In the genomic region with DNA sequence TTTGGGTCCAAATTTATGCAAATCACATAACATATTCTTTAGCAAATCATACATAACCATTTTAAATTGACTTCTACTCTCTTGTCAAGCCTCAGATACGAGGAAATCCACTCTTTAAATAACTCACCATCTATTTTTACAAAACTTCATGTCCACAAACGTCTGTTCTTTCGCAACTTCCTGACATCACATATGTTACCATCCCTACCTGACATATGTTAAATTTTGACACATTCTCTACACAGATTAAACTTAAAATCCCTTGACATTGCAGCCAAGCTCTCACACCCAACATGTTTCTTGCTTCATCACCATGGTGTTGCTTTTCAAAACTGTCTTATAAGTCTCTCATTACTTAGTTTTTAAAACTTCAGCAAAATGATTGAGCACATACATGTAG, we compare ENCODE assay signal across 21 mouse cellular contexts.
DNase-seq lines count a peak whose midpoint lies in the region; ATAC-seq and TF ChIP-seq lines count a peak whose summit lies in the region.
"Had no signal": no experiment of that assay in that cellular context is flagged by ENCODE, and none has a peak within 500 bp of the region (broad histone marks: within the 10 kb centered on the region; RNA-seq: fewer than 3 reads in every experiment).

No protein-coding gene starts in this region.

- no peak overlapping the region for H3K9ac ChIP-seq in forebrain, embryonic 16.5 days (replicated peaks; ENCODE audit: low read depth, low read length)
- no peak overlapping the region for H3K9ac ChIP-seq in forebrain, embryonic 12.5 days
- H3K9ac ChIP-seq: embryonic facial prominence, embryonic 13.5 days; embryonic facial prominence, embryonic 15.5 days had no signal

- no peak for DNase-seq in frontal cortex, postnatal 10 days (ENCODE audit: low spot score in 2 of 2)
- DNase-seq in brain, embryonic 14.5 days (ENCODE audit: low read depth): peak; percentile 2
- DNase-seq in telencephalon, adult 2 months (ENCODE audit: low read depth, low spot score): peak; percentile 31
- DNase-seq in urinary bladder, postnatal 10 days (ENCODE audit: low spot score): no peak
- DNase-seq in right cerebral cortex, postnatal 14 days: no peak
- DNase-seq: adrenal gland, adult 2 months; adrenal gland, postnatal 10 days; adrenal gland, postnatal 25 days; cerebellum, adult 11-12 months; cerebellum, adult 2 months; cerebellum, adult 9-10 months; cerebellum, postnatal 10 days; cerebellum, postnatal 25 days; embryo, embryonic 11 days; gastrocnemius, adult 2 months had no signal

- no peak overlapping the region for H3K4me3 ChIP-seq in forebrain, embryonic 16.5 days (replicated peaks; ENCODE audit: low read length)
- no peak overlapping the region for H3K4me3 ChIP-seq in forebrain, embryonic 12.5 days (replicated peaks)
- H3K4me3 ChIP-seq: embryonic facial prominence, embryonic 13.5 days; embryonic facial prominence, embryonic 15.5 days; erythroblast, embryonic 14.5 days; gastrocnemius, adult 2 months had no signal

- no peak overlapping the region for H3K4me2 ChIP-seq in forebrain, embryonic 16.5 days (ENCODE audit: low read length)
- H3K4me2 ChIP-seq in forebrain, embryonic 12.5 days: no peak overlapping the region
- H3K4me2 ChIP-seq: embryonic facial prominence, embryonic 13.5 days; embryonic facial prominence, embryonic 15.5 days had no signal

- H3K27ac ChIP-seq in forebrain, embryonic 16.5 days (ENCODE audit: low read length): no peak overlapping the region
- no peak overlapping the region for H3K27ac ChIP-seq in forebrain, embryonic 12.5 days
- H3K27ac ChIP-seq: embryonic facial prominence, embryonic 13.5 days; embryonic facial prominence, embryonic 15.5 days; gastrocnemius, adult 2 months had no signal

- no peaks in the 10 kb centered on the region for H3K9me3 ChIP-seq in forebrain, embryonic 16.5 days (ENCODE audit: control insufficient read depth, low read length)
- no peaks in the 10 kb centered on the region for H3K9me3 ChIP-seq in forebrain, embryonic 12.5 days
- H3K9me3 ChIP-seq: embryonic facial prominence, embryonic 13.5 days; embryonic facial prominence, embryonic 15.5 days had no signal

- no peaks in the 10 kb centered on the region for H3K4me1 ChIP-seq in forebrain, embryonic 16.5 days (replicated peaks; ENCODE audit: control insufficient read depth, insufficient read depth, low read length)
- H3K4me1 ChIP-seq in forebrain, embryonic 12.5 days: no peaks in the 10 kb centered on the region
- H3K4me1 ChIP-seq: embryonic facial prominence, embryonic 13.5 days; embryonic facial prominence, embryonic 15.5 days had no signal

- TF ChIP-seq CTCF in brain, embryonic 14.5 days (IDR thresholded peaks at IDR 0.05; ENCODE audit: borderline replicate concordance, extremely low read depth, insufficient read depth, insufficient read length): no peak

- peak; percentile 49; the same call in 1 of the 2 replicates for ATAC-seq in forebrain, embryonic 16.5 days
- no peak for ATAC-seq in forebrain, embryonic 12.5 days (ENCODE audit: low FRiP score)
- peak; percentile 59 for ATAC-seq in frontal cortex, adult (ENCODE audit: low TSS enrichment)

- H3K36me3 ChIP-seq in forebrain, embryonic 16.5 days (ENCODE audit: control insufficient read depth, insufficient read depth): no peaks in the 10 kb centered on the region
- no peaks in the 10 kb centered on the region for H3K36me3 ChIP-seq in forebrain, embryonic 12.5 days (replicated peaks)
- H3K36me3 ChIP-seq: embryonic facial prominence, embryonic 13.5 days; embryonic facial prominence, embryonic 15.5 days had no signal

- TF ChIP-seq POLR2A in brain, embryonic 14.5 days (IDR thresholded peaks at IDR 0.05; ENCODE audit: borderline replicate concordance, extremely low read depth, insufficient read depth, insufficient read length, poor library complexity, severe bottlenecking): no peak

- 79% methylated on average over 3 of the region's 3 CpGs for WGBS in forebrain, embryonic 16.5 days
- WGBS in forebrain, embryonic 12.5 days: 82% methylated on average over 3 of the region's 3 CpGs

- no peaks in the 10 kb centered on the region for H3K27me3 ChIP-seq in forebrain, embryonic 16.5 days (replicated peaks; ENCODE audit: control insufficient read depth, insufficient read depth, low read length)
- H3K27me3 ChIP-seq in forebrain, embryonic 12.5 days: no peaks in the 10 kb centered on the region
- H3K27me3 ChIP-seq: embryonic facial prominence, embryonic 13.5 days; embryonic facial prominence, embryonic 15.5 days had no signal

Comparison
In these comparisons a context has a peak if more than half of its experiments do, and no peak if none do; other contexts are left out.
1. DNase-seq: peak in brain, embryonic 14.5 days (single experiment) and telencephalon, adult 2 months (single experiment); none in frontal cortex, postnatal 10 days (0 of 2), urinary bladder, postnatal 10 days (single experiment) and right cerebral cortex, postnatal 14 days (single experiment).